Mouse (Mus musculus) midbrain, embryonic 14.5 days (tissue): ENCODE measurements at regions not wholly inside any gene's neighbourhood (a gene's known extent, or its start where the extent isn't known, plus 50 kb on each side); places are given as distances from the start of the nearest gene placed in this dataset.

Experiments
- ATAC-seq: fragments of 200-750 bp; cut with Nextera tagmentation; 2 replicates; pipeline ENCODE4 v1.8.0; 2017; ENCODE audit warnings: moderate number of reproducible peaks, moderate library complexity; ENCODE audit not compliant: low FRiP score, low TSS enrichment
- DNase-seq: peaks from one replicate; pipeline ENCODE4 v3.0.0-alpha.2; 2015
- H3K27ac ChIP-seq: fragments of 300-500 bp; sonication (generic); replicated peaks from 2 replicates; pipeline ENCODE4 v1.5.1; 2014; ENCODE audit warnings: mild to moderate bottlenecking, low read depth, low read length, moderate library complexity
- H3K27me3 ChIP-seq: fragments of 300-500 bp; sonication (generic); 2 replicates; pipeline ENCODE4 v1.6.1; 2014; ENCODE audit warnings: low read length, control low read depth, mixed read lengths; ENCODE audit not compliant: control insufficient read depth, insufficient read depth
- H3K36me3 ChIP-seq: fragments of 300-500 bp; sonication (generic); 2 replicates; pipeline ENCODE4 v1.6.1; 2014; ENCODE audit warnings: low read length, control low read depth; ENCODE audit not compliant: control insufficient read depth, insufficient read depth
- H3K4me1 ChIP-seq: fragments of 300-500 bp; sonication (generic); 2 replicates; pipeline ENCODE4 v1.6.1; 2014; ENCODE audit warnings: mild to moderate bottlenecking, antibody characterized with exemption, low read length, control low read depth; ENCODE audit not compliant: control insufficient read depth, insufficient read depth
- H3K4me2 ChIP-seq: fragments of 300-500 bp; sonication (generic); 2 replicates; pipeline ENCODE4 v1.6.1; 2014; ENCODE audit warnings: mild to moderate bottlenecking, low read length, moderate library complexity
- H3K4me3 ChIP-seq: fragments of 300-500 bp; sonication (generic); replicated peaks from 2 replicates; pipeline ENCODE4 v1.5.1; 2014; ENCODE audit warnings: low read depth, low read length
- H3K9ac ChIP-seq: fragments of 300-500 bp; sonication (generic); replicated peaks from 2 replicates; pipeline ENCODE4 v1.6.1; 2014; ENCODE audit warnings: mild to moderate bottlenecking, low read length, moderate library complexity
- H3K9me3 ChIP-seq: fragments of 300-500 bp; sonication (generic); 2 replicates; pipeline ENCODE4 v1.6.1; 2016; ENCODE audit warnings: low read length, control low read depth, mixed read lengths; ENCODE audit not compliant: control insufficient read depth
- WGBS: fragments of 180-500 bp; shearing (Covaris S2); extraction: QIAGEN DNeasy Blood & Tissue Kit; methylation state at CpG from one replicate; pipeline ENCODE4 v1.1.7; 2014; 5-methylcytosine and 5-hydroxymethylcytosine counted together

DNA sequence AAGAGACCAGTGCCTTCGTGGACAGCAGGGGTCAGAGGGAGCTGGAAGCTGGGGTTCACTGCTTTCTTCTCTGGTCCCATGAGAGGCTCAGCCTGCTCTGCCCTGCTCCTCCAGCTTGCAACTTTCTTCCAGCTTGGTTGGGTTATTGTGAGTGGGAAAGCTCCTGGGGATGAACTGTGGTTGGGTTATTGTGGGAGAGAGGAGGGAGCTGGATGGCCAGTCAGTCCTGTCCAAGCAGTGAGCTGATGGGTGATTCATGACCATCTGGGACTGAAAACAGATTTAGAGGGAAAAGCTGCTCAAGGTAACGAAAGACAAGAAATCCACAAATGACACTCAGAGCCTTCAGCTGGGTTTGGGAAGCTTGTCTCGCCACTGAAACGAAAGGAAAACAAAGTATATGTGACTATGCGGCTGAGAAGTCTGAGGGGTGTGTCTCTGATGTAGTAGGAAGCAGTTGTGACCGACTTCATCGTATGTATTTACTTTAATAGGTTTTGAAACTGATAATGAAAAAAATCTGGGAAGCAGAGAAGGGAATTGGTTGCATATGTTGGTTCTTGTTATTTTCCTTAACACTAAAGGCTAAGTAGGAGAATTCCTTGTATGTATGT is 365.1 kb downstream of the Cog6 start:
- no peak for ATAC-seq
- WGBS: 88% methylated on average over 7 of the region's 7 CpGs
- H3K27me3 ChIP-seq: no peaks in the 10 kb centered on the region

DNA sequence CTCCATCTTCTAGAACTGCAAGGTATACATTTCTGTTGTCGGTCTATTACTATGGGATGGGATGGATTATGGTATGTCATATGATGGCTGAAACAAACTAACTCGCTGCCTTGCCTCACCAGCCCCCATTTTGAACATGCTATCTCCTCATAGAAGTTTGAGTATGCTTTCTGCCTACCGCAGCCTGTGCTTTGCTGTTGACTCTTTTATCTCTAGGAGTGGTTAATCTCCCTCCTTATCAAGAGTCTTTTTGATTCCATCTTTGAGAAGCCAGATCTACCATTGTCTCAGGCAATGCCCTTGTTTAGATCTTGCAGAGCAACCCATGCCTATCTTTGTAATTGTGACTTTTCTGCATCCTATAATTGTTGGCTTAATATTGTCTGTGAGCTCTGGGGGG is 367.0 kb downstream of the Cog6 start:
- Histone ChIP-seq H3K27me3 (no peaks in the 10 kb centered on the region), H3K4me1 (no peaks in the 10 kb centered on the region), H3K4me2 (no peak overlapping the region), H3K27ac (no peak overlapping the region), H3K9ac (no peak overlapping the region), H3K36me3 (no peaks in the 10 kb centered on the region), H3K4me3 (no peak overlapping the region), H3K9me3 (no peaks in the 10 kb centered on the region)
- WGBS: 92% methylated on average over 3 of the region's 3 CpGs
- DNase-seq (no peak), ATAC-seq (no peak)

More for the DNA sequence above, 365.1 kb downstream of the Cog6 start:
- no peak overlapping the region for H3K4me2 ChIP-seq
- H3K4me1 ChIP-seq: no peaks in the 10 kb centered on the region
- no peak overlapping the region for H3K9ac ChIP-seq
- DNase-seq: no peak
- no peak overlapping the region for H3K27ac ChIP-seq
- H3K4me3 ChIP-seq: no peak overlapping the region
- no peaks in the 10 kb centered on the region for H3K36me3 ChIP-seq
- H3K9me3 ChIP-seq: peaks cover 3% of the 10 kb centered on the region; the same call in 1 of the 2 replicates

DNA sequence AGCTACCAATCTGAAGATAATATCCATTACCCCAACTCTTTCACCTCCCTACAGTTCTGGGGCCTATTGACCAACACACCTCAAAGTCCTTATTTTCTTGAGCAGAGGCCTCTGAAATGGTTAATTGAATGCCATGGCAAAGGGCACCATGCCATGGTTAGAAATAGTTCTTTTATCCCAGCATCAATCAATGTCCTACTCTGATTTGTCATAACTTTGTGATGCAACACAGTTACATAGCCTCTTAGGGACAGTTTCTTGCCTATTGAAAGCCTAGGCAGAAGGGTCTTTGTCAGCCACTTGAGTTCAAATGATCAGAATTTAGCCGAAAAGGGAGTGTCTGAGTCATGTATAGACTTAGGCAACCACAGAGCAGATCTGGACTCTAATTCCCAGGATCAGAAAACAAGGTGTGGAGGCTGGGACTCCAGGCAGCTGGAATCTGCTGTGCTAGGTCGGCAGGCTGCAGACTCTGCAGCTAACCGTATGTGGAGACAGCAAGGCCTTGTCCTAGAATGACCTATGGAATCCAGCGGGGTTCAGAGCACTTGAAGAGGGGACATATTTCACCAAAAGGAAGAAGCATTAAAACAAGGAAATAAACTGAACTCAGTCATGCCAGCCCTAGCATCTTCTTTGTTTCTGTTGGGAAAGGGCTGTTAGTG is 368.1 kb downstream of the Cog6 start:
- Histone ChIP-seq H3K4me3 (no peak overlapping the region), H3K9ac (no peak overlapping the region), H3K9me3 (no peaks in the 10 kb centered on the region), H3K27ac (no peak overlapping the region), H3K4me2 (no peak overlapping the region), H3K4me1 (peaks cover 8% of the 10 kb centered on the region), H3K36me3 (no peaks in the 10 kb centered on the region), H3K27me3 (no peaks in the 10 kb centered on the region)
- DNase-seq: no peak
- WGBS: 82% methylated on average over 4 of the region's 4 CpGs
- ATAC-seq: no peak

- Histone ChIP-seq H3K4me1 (peaks cover 16% of the 10 kb centered on the region), H3K4me2 (no peak overlapping the region), H3K9ac (no peak overlapping the region), H3K9me3 (no peaks in the 10 kb centered on the region), H3K27me3 (no peaks in the 10 kb centered on the region), H3K27ac (no peak overlapping the region), H3K36me3 (no peaks in the 10 kb centered on the region), H3K4me3 (no peak overlapping the region)
- ATAC-seq (no peak), DNase-seq (no peak)
- WGBS: 94% methylated on average over 5 of the region's 5 CpGs
Measured at GRCm38 (mm10) chr3:52647900-52648299, 369.1 kb downstream of the Cog6 start.

GRCm38 (mm10) chr3:52647161-52647692 is 369.8 kb downstream of the Cog6 start:
- H3K4me2 ChIP-seq: no peak overlapping the region
- DNase-seq (no peak), ATAC-seq (no peak)
- H3K36me3 ChIP-seq: no peaks in the 10 kb centered on the region
- no peaks in the 10 kb centered on the region for H3K9me3 ChIP-seq
- 87% methylated on average over 10 of the region's 10 CpGs for WGBS
- H3K27ac ChIP-seq: no peak overlapping the region
- no peak overlapping the region for H3K4me3 ChIP-seq
- peaks cover 16% of the 10 kb centered on the region for H3K4me1 ChIP-seq
- no peaks in the 10 kb centered on the region for H3K27me3 ChIP-seq
- no peak overlapping the region for H3K9ac ChIP-seq

- DNase-seq (no peak), ATAC-seq (no peak; the same call in 1 of the 2 replicates)
- Histone ChIP-seq H3K36me3 (no peaks in the 10 kb centered on the region), H3K27me3 (no peaks in the 10 kb centered on the region), H3K27ac (no peak overlapping the region), H3K4me3 (no peak overlapping the region), H3K9me3 (no peaks in the 10 kb centered on the region), H3K4me2 (no peak overlapping the region), H3K9ac (no peak overlapping the region), H3K4me1 (peaks cover 16% of the 10 kb centered on the region)
- 50% methylated on average over 12 of the region's 12 CpGs for WGBS
Measured at GRCm38 (mm10) chr3:52645156-52645555, 371.9 kb downstream of the Cog6 start.

- Histone ChIP-seq H3K9me3 (no peaks in the 10 kb centered on the region), H3K36me3 (no peaks in the 10 kb centered on the region), H3K4me3 (no peak overlapping the region), H3K27ac (no peak overlapping the region; the same call in 1 of the 2 replicates), H3K4me1 (peaks cover 20% of the 10 kb centered on the region), H3K9ac (no peak overlapping the region), H3K4me2 (no peak overlapping the region), H3K27me3 (no peaks in the 10 kb centered on the region)
- 13% methylated on average over 16 of the region's 16 CpGs for WGBS
- ATAC-seq: peak; percentile 37; the same call in 1 of the 2 replicates
- peak; percentile 61 for DNase-seq
Measured at GRCm38 (mm10) chr3:52644178-52645128, 372.6 kb downstream of the Cog6 start.

DNA sequence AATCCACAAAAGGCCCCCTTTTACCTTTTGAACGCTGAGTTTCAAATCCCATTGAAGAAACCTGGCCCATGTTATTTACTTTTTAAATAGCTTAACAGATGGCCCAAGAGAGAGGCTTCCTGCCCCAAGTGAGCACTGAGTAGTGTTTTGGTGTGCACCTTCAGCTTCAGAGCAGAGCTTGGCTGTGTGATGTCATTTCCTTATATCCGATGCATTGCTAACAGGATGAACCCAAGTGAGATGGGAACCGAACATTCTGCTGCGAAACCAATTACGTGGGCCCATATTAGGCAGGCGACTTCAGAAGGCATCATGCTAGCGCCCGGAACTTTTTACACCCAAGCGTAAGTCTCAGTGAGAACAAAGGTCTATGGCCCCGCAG is 373.2 kb downstream of the Cog6 start:
- Histone ChIP-seq H3K27ac (no peak overlapping the region), H3K4me3 (no peak overlapping the region), H3K9me3 (no peaks in the 10 kb centered on the region), H3K36me3 (no peaks in the 10 kb centered on the region), H3K4me2 (no peak overlapping the region), H3K4me1 (peaks cover 21% of the 10 kb centered on the region), H3K27me3 (no peaks in the 10 kb centered on the region), H3K9ac (no peak overlapping the region)
- WGBS: 62% methylated on average over 10 of the region's 10 CpGs
- DNase-seq (no peak), ATAC-seq (no peak)
